Mouse (Mus musculus) forebrain, embryonic 15.5 days (tissue): ENCODE measurements at regions not wholly inside any gene's neighbourhood (a gene's known extent, or its start where the extent isn't known, plus 50 kb on each side); places are given as distances from the start of the nearest gene placed in this dataset.

Experiments
- ATAC-seq: fragments of 200-750 bp; cut with Nextera tagmentation; replicated peaks from 2 replicates; pipeline ENCODE4 v1.8.0; 2017; ENCODE audit warnings: mild to moderate bottlenecking, moderate TSS enrichment, moderate library complexity
- H3K27ac ChIP-seq: fragments of 300-500 bp; sonication (generic); replicated peaks from 2 replicates; pipeline ENCODE4 v1.5.1; 2015; ENCODE audit warnings: mild to moderate bottlenecking, inconsistent platforms
- H3K27me3 ChIP-seq: fragments of 300-500 bp; sonication (generic); 2 replicates; pipeline ENCODE4 v1.6.1; 2015; ENCODE audit warnings: inconsistent platforms
- H3K36me3 ChIP-seq: fragments of 300-500 bp; sonication (generic); 2 replicates; pipeline ENCODE4 v1.6.1; 2015; ENCODE audit warnings: mild to moderate bottlenecking, inconsistent platforms
- H3K4me1 ChIP-seq: fragments of 300-500 bp; sonication (generic); 2 replicates; pipeline ENCODE4 v1.6.1; 2015; ENCODE audit warnings: inconsistent platforms
- H3K4me2 ChIP-seq: fragments of 300-500 bp; sonication (generic); replicated peaks from 2 replicates; pipeline ENCODE4 v1.6.1; 2015; ENCODE audit warnings: mild to moderate bottlenecking, inconsistent platforms
- H3K4me3 ChIP-seq: fragments of 300-500 bp; sonication (generic); 2 replicates; pipeline ENCODE4 v1.5.1; 2015; ENCODE audit warnings: mild to moderate bottlenecking, inconsistent platforms
- H3K9ac ChIP-seq: fragments of 300-500 bp; sonication (generic); replicated peaks from 2 replicates; pipeline ENCODE4 v1.6.1; 2015; ENCODE audit warnings: mild to moderate bottlenecking, inconsistent platforms
- H3K9me3 ChIP-seq: fragments of 300-500 bp; sonication (generic); 2 replicates; pipeline ENCODE4 v1.6.1; 2016; ENCODE audit warnings: inconsistent platforms
- WGBS: fragments of 180-500 bp; shearing (Covaris S2); methylation state at CpG from one replicate; pipeline ENCODE4 v1.1.7; 2015; ENCODE audit warnings: mixed read lengths; 5-methylcytosine and 5-hydroxymethylcytosine counted together

DNA sequence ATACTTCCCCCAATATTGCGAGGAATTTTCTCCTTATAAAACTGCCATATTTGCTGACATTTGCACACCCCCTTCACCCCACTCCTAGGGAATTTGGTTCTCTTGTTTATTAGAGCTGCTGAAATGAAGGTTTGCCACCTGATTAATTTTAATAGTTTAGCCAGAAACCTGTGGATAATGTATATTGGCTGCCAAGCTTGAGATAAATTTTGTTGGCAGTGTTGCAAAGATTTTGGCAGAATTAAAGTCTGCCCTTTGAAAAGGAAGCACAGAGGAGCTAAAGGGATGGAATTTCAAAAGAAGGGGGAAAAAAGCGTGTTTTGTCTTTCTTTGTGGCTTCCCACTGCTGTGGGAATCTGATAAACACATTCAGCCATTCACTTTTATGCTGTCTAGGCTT is 354.6 kb upstream of the Car10 start:
- H3K4me2 ChIP-seq = no peak overlapping the region
- no peak for ATAC-seq
- WGBS = 41% methylated on average over 2 of the region's 2 CpGs
- H3K36me3 ChIP-seq = no peaks in the 10 kb centered on the region
- H3K9ac ChIP-seq = no peak overlapping the region
- no peak overlapping the region for H3K4me3 ChIP-seq
- no peaks in the 10 kb centered on the region for H3K9me3 ChIP-seq
- H3K27ac ChIP-seq = no peak overlapping the region
- H3K4me1 ChIP-seq = no peaks in the 10 kb centered on the region
- H3K27me3 ChIP-seq = no peaks in the 10 kb centered on the region

DNA sequence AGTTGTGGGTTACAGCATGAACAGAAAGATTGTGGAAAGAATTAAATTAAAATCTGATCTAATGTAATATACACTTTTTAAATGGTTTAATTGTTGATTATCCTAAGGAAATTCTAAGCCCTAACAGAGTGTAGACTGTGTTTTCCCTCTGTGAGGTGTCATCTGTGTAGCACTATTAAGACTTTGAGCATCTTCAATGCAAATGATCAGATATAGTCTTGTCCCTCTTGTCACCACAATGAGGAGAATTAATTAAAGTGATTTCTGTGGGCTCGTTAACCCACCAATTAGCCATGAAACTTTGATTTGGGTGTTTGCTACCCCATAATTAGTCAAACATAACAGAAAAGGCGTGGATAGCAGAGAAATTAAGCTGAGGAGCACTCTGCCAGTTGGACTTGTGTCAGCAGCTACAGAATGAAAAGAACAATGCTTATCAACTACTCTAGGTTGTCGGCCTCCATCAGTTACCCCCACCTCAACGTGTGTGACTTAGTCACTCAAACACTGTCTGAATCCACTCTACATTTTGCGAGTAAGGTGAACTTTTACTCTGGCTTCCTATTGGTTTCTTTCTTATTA is 339.4 kb upstream of the Car10 start:
- no peak overlapping the region for H3K27ac ChIP-seq
- H3K27me3 ChIP-seq = no peaks in the 10 kb centered on the region
- WGBS = 19% methylated on average over 5 of the region's 5 CpGs
- 0 out of 2 replicates have a peak, but pooled peaks cover 6% of the 10 kb centered on the region for H3K4me1 ChIP-seq
- H3K36me3 ChIP-seq = no peaks in the 10 kb centered on the region
- peak; percentile 58 for ATAC-seq
- no peak overlapping the region for H3K4me3 ChIP-seq
- no peaks in the 10 kb centered on the region for H3K9me3 ChIP-seq
- no peak overlapping the region for H3K4me2 ChIP-seq
- H3K9ac ChIP-seq = no peak overlapping the region

- WGBS = 95% methylated on average over 4 of the region's 4 CpGs
- no peaks in the 10 kb centered on the region for H3K9me3 ChIP-seq
- no peak overlapping the region for H3K4me3 ChIP-seq
- no peaks in the 10 kb centered on the region for H3K36me3 ChIP-seq
- H3K4me1 ChIP-seq = no peaks in the 10 kb centered on the region
- no peak overlapping the region for H3K27ac ChIP-seq
- H3K4me2 ChIP-seq = no peak overlapping the region
- H3K9ac ChIP-seq = no peak overlapping the region
- no peaks in the 10 kb centered on the region for H3K27me3 ChIP-seq
- no peak for ATAC-seq
Observed at GRCm38 (mm10) chr11:92769936-92770335, 327.9 kb upstream of the Car10 start.

DNA sequence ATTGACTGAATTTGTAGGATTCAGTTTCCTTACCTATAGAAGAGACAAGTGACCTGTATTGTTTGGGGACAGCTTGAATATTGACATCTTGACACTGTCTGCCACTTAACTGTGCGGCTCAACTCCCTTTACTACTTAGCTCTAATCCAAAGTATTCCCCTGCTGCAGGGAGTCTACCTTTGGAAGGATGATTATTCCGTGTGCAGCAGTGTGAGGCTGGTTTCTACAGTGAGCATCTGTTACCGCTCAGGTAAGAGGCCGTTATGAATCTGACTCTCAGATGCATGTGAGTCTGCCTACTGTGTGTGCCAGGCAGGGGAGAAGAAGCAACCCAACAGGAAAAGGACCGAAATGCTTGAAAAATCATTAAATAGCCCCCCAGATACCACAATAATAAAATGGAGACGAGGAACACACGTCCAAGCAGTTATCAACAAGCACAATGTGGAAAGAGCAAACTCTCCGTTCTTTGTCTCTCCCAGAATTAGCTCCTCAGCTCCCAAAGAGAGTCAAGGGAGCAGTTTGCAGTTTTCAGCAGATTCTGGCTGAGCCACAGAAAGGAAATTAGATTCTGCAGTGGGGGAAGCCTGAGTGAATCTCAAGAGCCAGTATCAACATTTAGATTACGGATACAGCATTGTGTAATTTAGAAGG is 324.8 kb upstream of the Car10 start:
- no peak for ATAC-seq
- no peaks in the 10 kb centered on the region for H3K4me1 ChIP-seq
- no peak overlapping the region for H3K4me3 ChIP-seq
- H3K9me3 ChIP-seq = no peaks in the 10 kb centered on the region
- no peak overlapping the region for H3K27ac ChIP-seq
- WGBS = 66% methylated on average over 9 of the region's 9 CpGs
- no peaks in the 10 kb centered on the region for H3K27me3 ChIP-seq
- H3K9ac ChIP-seq = no peak overlapping the region
- no peaks in the 10 kb centered on the region for H3K36me3 ChIP-seq
- H3K4me2 ChIP-seq = no peak overlapping the region

- Histone ChIP-seq H3K27me3 (no peaks in the 10 kb centered on the region), H3K36me3 (no peaks in the 10 kb centered on the region), H3K9me3 (no peaks in the 10 kb centered on the region), H3K4me2 (no peak overlapping the region), H3K9ac (no peak overlapping the region), H3K4me1 (no peaks in the 10 kb centered on the region), H3K4me3 (no peak overlapping the region), H3K27ac (no peak overlapping the region)
- no peak for ATAC-seq
- 76% methylated on average over 4 of the region's 4 CpGs for WGBS
Observed at GRCm38 (mm10) chr11:92773570-92773929, 324.3 kb upstream of the Car10 start.

DNA sequence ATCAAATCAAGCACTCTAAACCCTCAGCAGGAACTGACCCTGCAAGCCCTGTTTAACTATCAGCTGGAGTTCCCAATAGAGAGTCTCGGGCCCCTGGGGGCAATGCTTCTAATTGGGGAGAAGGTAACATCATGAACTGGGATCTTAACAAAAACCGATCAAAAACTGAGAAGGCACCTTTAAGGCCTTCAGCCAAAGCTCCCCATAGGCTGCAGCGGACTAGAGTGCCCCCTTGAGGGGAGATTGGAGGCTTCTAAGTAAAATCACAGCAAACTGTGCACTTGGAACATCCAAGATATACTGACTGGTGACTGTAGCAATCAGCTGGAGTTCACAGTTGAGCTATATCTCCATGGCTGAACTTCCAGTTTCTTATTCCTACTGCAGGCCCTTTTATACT is 323.0 kb upstream of the Car10 start:
- 6% methylated on average over 3 of the region's 3 CpGs for WGBS

GRCm38 (mm10) chr11:92799267-92799666 is 298.6 kb upstream of the Car10 start:
- Histone ChIP-seq H3K4me2 (no peak overlapping the region), H3K4me1 (no peaks in the 10 kb centered on the region), H3K9ac (no peak overlapping the region), H3K9me3 (no peaks in the 10 kb centered on the region), H3K4me3 (no peak overlapping the region), H3K27ac (no peak overlapping the region), H3K36me3 (no peaks in the 10 kb centered on the region), H3K27me3 (no peaks in the 10 kb centered on the region)
- 87% methylated on average over 4 of the region's 4 CpGs for WGBS
- ATAC-seq = no peak

More for the DNA sequence above, 323.0 kb upstream of the Car10 start:
- Histone ChIP-seq H3K27ac (no peak overlapping the region), H3K27me3 (no peaks in the 10 kb centered on the region), H3K4me3 (no peak overlapping the region), H3K9ac (no peak overlapping the region), H3K36me3 (no peaks in the 10 kb centered on the region), H3K4me1 (no peaks in the 10 kb centered on the region), H3K4me2 (no peak overlapping the region), H3K9me3 (no peaks in the 10 kb centered on the region)
- ATAC-seq = no peak
